Mouse (Mus musculus): ENCODE data around the gene Pde4dip.

GRCm38 (mm10) chr3:97819050-97819449 is 69.5 kb downstream of the Pde4dip start:
- no peak for TF ChIP-seq E2F4 (IDR thresholded peaks at IDR 0.05; ENCODE audit: insufficient read depth)
- TF ChIP-seq MYOD1 (IDR thresholded peaks at IDR 0.05; ENCODE audit: control insufficient read depth in 1 of 3, insufficient read length in 2 of 3, low read depth in 2 of 3) = no peak
- TF ChIP-seq USF1 (IDR thresholded peaks at IDR 0.05; ENCODE audit: low read depth) = no peak
- TF ChIP-seq CEBPB (IDR thresholded peaks at IDR 0.05; ENCODE audit: insufficient read depth, poor library complexity, severe bottlenecking) = no peak
- no peak for TF ChIP-seq MAX (IDR thresholded peaks at IDR 0.05; ENCODE audit: low read depth)
- TF ChIP-seq POLR2A (IDR thresholded peaks at IDR 0.05; ENCODE audit: insufficient read length, low read depth) = no peak
- no peak for TF ChIP-seq TCF3 (IDR thresholded peaks at IDR 0.05; ENCODE audit: insufficient read length, low read depth)
- TF ChIP-seq MYOG (IDR thresholded peaks at IDR 0.05; ENCODE audit: control insufficient read depth in 1 of 3, insufficient read depth in 1 of 3, insufficient read length in 2 of 3, low read depth in 2 of 3) = no peak
- no peak for TF ChIP-seq POLR2AphosphoS2 (IDR thresholded peaks at IDR 0.05; ENCODE audit: insufficient read length, low read depth)
- TF ChIP-seq TCF12 (IDR thresholded peaks at IDR 0.05; ENCODE audit: insufficient read depth, poor library complexity, severe bottlenecking) = no peak

Data from myocyte (in vitro differentiated cells).